Mouse (Mus musculus) liver, embryonic 13.5 days (tissue): ENCODE data around the gene Pacrg. TPM values are rescaled to one million over a fixed set of nuclear protein-coding genes. Genes with fewer than 3 reads are reported as not detected.

Source experiments
- ATAC-seq: fragments of 200-750 bp; cut with Nextera tagmentation; 2 replicates; pipeline ENCODE4 v1.8.0; 2017; ENCODE audit warnings: low read depth, mild to moderate bottlenecking, moderate number of reproducible peaks, moderate library complexity
- DNase-seq: peaks from one replicate; pipeline ENCODE4 v3.0.0; 2022
- H3K27ac ChIP-seq: fragments of 300-500 bp; sonication (generic); 2 replicates; pipeline ENCODE4 v1.5.1; 2015; ENCODE audit warnings: moderate library complexity, mild to moderate bottlenecking, inconsistent platforms
- H3K27me3 ChIP-seq: fragments of 300-500 bp; sonication (generic); 2 replicates; pipeline ENCODE4 v1.6.1; 2015; ENCODE audit warnings: mild to moderate bottlenecking, inconsistent platforms
- H3K36me3 ChIP-seq: fragments of 300-500 bp; sonication (generic); 2 replicates; pipeline ENCODE4 v1.6.1; 2015; ENCODE audit warnings: mild to moderate bottlenecking, inconsistent platforms
- H3K4me1 ChIP-seq: fragments of 300-500 bp; sonication (generic); replicated peaks from 2 replicates; pipeline ENCODE4 v1.6.1; 2015; ENCODE audit warnings: inconsistent platforms
- H3K4me2 ChIP-seq: fragments of 300-500 bp; sonication (generic); 2 replicates; pipeline ENCODE4 v1.6.1; 2015; ENCODE audit warnings: inconsistent platforms, mild to moderate bottlenecking, moderate library complexity
- H3K4me3 ChIP-seq: fragments of 300-500 bp; sonication (generic); replicated peaks from 2 replicates; pipeline ENCODE4 v1.5.1; 2015; ENCODE audit warnings: mild to moderate bottlenecking, inconsistent platforms
- H3K9ac ChIP-seq: fragments of 300-500 bp; sonication (generic); 2 replicates; pipeline ENCODE4 v1.6.1; 2015; ENCODE audit warnings: mild to moderate bottlenecking, inconsistent platforms
- H3K9me3 ChIP-seq: fragments of 300-500 bp; sonication (generic); replicated peaks from 2 replicates; pipeline ENCODE4 v1.6.1; 2016; ENCODE audit warnings: inconsistent platforms
- WGBS: fragments of 180-500 bp; shearing (Covaris S2); methylation state at CpG from one replicate; pipeline ENCODE4 v1.1.7; 2015; ENCODE audit not compliant: insufficient replicate concordance; 5-methylcytosine and 5-hydroxymethylcytosine counted together
- polyA plus RNA-seq: library from polyadenylated mRNA; unstranded; fragments of >200 nt; fragmentation: Nextera tagmentation; extraction: Ambion mirVana; gene quantifications from 2 replicates; pipeline ENCODE4 v1.2.1, GENCODE M21; 2015

The Pacrg gene
- polyA plus RNA-seq, 1 experiment from 2014 or later, result 0.07 TPM

DNA sequence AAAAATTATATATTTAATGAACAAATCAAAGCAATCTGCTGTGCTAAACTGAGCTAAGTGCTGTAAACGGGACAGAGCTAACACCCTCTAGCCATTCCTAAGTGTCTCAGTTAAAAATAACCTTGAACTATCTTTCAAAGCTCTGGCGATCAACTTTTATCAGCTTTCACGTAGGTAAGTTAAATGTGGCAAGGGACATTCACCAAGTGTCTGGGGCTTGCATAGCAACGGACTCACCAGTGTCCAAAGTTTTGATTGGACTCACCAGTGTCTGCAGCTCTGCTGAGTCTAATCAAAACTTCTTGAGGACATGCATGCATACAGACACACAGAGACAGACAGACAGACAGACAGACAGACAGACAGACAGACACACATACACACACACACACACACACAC lies 425.7 kb downstream of the Pacrg start:
- Histone ChIP-seq H3K27me3 (no peaks in the 10 kb centered on the region), H3K4me2 (no peak overlapping the region), H3K9ac (no peak overlapping the region), H3K4me1 (no peaks in the 10 kb centered on the region), H3K9me3 (no peaks in the 10 kb centered on the region), H3K36me3 (no peaks in the 10 kb centered on the region), H3K27ac (no peak overlapping the region), H3K4me3 (no peak overlapping the region)
- DNase-seq, result no peak
- no peak for ATAC-seq
- 52% methylated on average over 4 of the region's 4 CpGs for WGBS

DNA sequence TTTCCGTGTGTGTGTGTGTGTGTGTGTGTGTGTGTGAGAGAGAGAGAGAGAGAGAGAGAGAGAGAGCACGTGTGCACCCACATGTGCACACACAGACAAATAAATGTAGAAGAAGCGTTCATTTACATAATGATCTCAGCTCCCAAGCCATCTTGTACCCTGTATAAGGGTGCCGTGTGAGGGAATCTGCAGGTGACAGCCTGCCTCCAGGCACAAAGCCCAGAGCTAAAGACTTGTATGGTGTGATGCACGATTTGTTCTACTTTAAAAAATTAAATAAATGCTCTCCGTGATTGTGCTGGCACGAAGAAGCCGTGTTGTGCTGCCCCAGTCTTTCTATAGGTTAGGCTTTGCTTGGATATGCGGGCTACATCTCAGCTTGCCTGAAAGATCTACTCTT lies 426.2 kb downstream of the Pacrg start:
- Histone ChIP-seq H3K4me3 (no peak overlapping the region), H3K9ac (no peak overlapping the region), H3K27ac (no peak overlapping the region), H3K27me3 (no peaks in the 10 kb centered on the region), H3K4me1 (no peaks in the 10 kb centered on the region), H3K4me2 (no peak overlapping the region), H3K9me3 (no peaks in the 10 kb centered on the region), H3K36me3 (no peaks in the 10 kb centered on the region)
- 66% methylated on average over 9 of the region's 9 CpGs for WGBS
- DNase-seq, result no peak
- no peak for ATAC-seq

DNA sequence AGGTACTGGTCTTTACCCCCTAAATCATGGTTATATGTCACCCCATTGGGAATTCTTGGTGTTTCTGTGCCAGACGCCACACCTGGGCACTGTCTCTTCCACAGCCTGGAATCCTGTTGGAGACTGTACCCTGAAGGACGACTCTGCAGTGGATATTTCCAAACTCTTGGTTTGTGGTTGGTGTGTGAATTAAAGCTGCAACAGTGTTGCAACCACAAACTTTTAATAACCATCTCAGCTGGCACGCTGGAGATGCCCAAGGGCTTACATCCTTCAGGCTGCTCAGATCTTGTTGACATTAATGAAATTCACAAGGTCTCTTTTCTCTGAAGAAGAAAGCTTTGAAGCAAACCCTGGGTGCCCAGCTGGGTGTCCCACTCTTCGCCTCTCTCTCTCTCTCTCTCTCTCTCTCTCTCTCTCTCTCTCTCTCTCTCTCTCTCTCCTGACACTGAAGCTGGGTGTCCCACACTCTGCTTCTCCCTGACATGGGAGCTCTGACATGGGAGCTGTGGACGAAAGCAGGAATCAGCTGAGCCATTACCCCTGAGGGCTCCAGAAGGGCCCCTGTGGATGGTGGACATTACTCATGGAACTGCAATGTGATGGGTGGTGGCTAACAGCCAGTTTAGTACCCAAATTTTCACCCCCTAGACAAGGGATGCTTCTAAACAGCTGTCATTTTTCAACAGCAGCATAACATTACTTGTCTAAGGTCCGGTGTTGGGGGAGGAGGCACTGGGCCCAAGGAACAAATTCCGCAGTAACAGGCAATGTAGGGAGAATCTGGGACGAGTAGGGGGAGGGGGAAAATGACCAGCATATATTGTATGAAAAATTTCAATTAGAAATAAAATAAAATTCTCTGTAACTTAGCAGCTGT lies 429.3 kb downstream of the Pacrg start:
- ATAC-seq, result no peak
- H3K4me1 ChIP-seq, result no peaks in the 10 kb centered on the region
- no peak overlapping the region for H3K9ac ChIP-seq
- no peak for DNase-seq
- H3K9me3 ChIP-seq, result no peaks in the 10 kb centered on the region
- WGBS, result 56% methylated on average over 7 of the region's 8 CpGs
- H3K27me3 ChIP-seq, result no peaks in the 10 kb centered on the region
- H3K4me3 ChIP-seq, result no peak overlapping the region
- no peaks in the 10 kb centered on the region for H3K36me3 ChIP-seq
- H3K27ac ChIP-seq, result no peak overlapping the region
- H3K4me2 ChIP-seq, result no peak overlapping the region

DNA sequence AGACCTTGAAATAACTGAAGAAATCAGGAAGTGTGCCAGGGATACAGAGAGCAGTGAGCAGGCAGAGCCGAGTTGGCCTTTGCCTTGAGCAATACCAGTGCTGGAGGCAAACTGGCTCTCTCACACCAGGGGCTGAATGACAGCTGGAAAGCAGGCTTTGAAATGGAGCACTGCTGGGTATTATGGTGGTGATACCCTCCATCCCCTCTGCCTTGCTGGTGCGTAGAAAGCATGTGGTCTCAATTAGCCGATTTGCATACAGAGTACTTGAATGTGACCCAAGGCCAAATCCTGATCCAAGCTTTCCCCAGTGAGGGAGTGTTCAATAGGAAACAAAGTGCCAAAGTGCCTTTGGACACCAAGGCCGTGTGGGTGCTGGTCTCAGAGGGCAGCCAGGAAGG lies 431.4 kb downstream of the Pacrg start:
- Histone ChIP-seq H3K36me3 (no peaks in the 10 kb centered on the region), H3K9me3 (no peaks in the 10 kb centered on the region), H3K4me2 (no peak overlapping the region), H3K4me1 (no peaks in the 10 kb centered on the region), H3K27me3 (no peaks in the 10 kb centered on the region), H3K4me3 (no peak overlapping the region), H3K9ac (no peak overlapping the region), H3K27ac (no peak overlapping the region)
- 59% methylated on average over 4 of the region's 4 CpGs for WGBS
- no peak for DNase-seq
- ATAC-seq, result no peak

DNA sequence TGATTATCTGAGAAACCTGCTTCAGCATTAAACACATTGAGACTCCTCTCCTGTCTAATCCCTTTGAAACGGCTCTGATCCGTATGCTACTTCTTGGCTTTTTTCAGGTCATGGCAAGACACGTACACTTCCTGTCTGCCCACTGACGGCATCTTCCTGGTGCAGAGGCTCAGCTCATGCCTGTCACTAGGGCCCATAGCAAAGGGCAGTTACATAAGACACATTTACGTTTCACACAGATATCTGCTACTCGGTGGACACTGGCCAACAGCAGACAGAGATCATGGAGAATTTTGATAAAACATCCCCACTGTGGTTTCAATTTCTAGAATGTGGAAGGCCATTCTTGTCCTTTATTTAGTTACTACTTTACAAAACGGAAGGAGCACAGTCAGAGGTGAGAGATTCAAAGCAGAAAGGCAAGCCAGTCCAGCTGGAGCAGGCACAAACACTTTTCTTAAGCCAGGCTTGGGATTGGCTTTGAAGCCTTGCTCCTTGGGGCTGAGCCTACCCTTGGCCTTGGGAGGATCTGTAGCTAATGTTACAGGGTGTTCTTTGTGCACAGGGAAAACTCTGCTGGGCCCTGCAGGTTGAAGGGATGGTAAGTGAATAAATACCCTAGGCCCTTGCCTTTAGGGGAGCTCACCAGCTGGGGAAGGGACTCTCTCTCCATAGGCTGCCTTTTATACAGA lies 432.9 kb downstream of the Pacrg start:
- Histone ChIP-seq H3K4me2 (no peak overlapping the region), H3K27me3 (no peaks in the 10 kb centered on the region), H3K4me1 (no peaks in the 10 kb centered on the region), H3K4me3 (no peak overlapping the region), H3K27ac (no peak overlapping the region), H3K9ac (no peak overlapping the region), H3K36me3 (no peaks in the 10 kb centered on the region), H3K9me3 (no peaks in the 10 kb centered on the region)
- no peak for ATAC-seq
- WGBS, result 41% methylated on average over 7 of the region's 7 CpGs
- no peak for DNase-seq

DNA sequence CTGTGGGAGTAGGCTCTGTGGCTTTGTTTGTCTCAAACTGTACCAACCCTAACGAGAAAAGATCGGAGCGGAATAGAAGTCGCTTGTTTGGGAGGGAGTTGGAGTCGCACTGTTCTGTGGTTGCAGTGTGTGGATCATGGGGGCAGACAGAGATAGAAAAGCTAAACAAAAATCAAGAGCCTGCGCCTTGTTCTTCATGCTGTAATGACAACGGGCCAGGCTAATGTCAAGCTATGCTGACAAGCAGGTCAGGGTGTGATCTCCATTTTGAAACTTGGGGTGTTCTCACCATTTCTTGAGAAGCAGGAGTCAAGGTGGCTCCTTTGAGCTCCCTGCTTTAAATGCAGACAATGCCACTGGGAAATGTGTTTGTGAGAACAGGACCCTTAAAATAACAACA lies 433.8 kb downstream of the Pacrg start:
- Histone ChIP-seq H3K9me3 (no peaks in the 10 kb centered on the region), H3K27me3 (no peaks in the 10 kb centered on the region), H3K27ac (no peak overlapping the region), H3K36me3 (no peaks in the 10 kb centered on the region), H3K9ac (no peak overlapping the region), H3K4me2 (no peak overlapping the region), H3K4me1 (no peaks in the 10 kb centered on the region), H3K4me3 (no peak overlapping the region)
- WGBS, result 74% methylated on average over 7 of the region's 7 CpGs
- ATAC-seq, result no peak
- DNase-seq, result no peak

DNA sequence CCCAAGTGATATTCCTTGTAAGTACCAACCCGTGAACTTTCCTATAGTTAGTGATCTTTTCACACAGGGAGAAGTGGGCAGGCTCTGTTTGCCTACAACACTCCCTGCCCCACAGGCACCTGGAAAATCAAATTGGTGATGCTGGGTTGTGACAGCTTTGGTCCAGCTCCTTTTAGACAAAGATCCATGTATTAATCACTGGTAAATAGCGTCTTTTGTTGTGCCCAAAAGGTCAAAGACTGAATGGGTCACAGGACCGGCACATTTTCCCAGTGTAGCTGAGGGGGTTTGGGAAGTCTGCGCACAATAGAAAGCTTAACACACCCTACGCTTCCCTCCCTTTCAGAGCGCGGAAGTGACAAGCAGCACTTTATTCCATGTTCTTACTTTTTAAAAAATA lies 434.2 kb downstream of the Pacrg start:
- Histone ChIP-seq H3K4me3 (no peak overlapping the region), H3K9ac (no peak overlapping the region), H3K4me1 (no peaks in the 10 kb centered on the region), H3K36me3 (no peaks in the 10 kb centered on the region), H3K4me2 (no peak overlapping the region), H3K27me3 (no peaks in the 10 kb centered on the region), H3K9me3 (no peaks in the 10 kb centered on the region), H3K27ac (no peak overlapping the region)
- 72% methylated on average over 7 of the region's 7 CpGs for WGBS
- no peak for ATAC-seq
- DNase-seq, result no peak

DNA sequence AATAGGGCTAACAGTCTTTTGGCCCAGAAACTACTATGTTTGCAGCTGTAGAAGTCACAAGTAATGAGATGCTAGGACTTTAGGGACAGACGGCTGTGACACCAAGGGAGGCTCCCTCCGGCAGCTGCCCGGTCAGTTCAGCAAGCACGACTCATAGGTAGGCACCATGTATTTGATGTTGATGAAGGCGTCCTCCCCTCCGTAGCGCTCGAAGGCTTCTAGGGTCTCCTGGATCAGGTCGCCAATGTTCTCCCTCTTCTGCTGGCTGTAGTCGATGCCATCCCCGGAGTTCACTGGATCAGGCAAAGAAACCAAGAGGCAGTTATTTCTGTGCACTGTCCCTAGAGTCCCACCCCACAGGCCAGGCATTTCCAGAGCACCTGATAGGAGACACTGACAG lies 436.9 kb downstream of the Pacrg start:
- DNase-seq (no peak), ATAC-seq (no peak)
- no peaks in the 10 kb centered on the region for H3K27me3 ChIP-seq
- no peak overlapping the region for H3K9ac ChIP-seq
- H3K9me3 ChIP-seq, result no peaks in the 10 kb centered on the region
- H3K4me3 ChIP-seq, result no peak overlapping the region
- no peak overlapping the region for H3K27ac ChIP-seq
- H3K4me2 ChIP-seq, result no peak overlapping the region
- no peaks in the 10 kb centered on the region for H3K36me3 ChIP-seq
- H3K4me1 ChIP-seq, result 0 out of 2 replicates have a peak, but pooled peaks cover under 1% of the 10 kb centered on the region
- 84% methylated on average over 11 of the region's 11 CpGs for WGBS

DNA sequence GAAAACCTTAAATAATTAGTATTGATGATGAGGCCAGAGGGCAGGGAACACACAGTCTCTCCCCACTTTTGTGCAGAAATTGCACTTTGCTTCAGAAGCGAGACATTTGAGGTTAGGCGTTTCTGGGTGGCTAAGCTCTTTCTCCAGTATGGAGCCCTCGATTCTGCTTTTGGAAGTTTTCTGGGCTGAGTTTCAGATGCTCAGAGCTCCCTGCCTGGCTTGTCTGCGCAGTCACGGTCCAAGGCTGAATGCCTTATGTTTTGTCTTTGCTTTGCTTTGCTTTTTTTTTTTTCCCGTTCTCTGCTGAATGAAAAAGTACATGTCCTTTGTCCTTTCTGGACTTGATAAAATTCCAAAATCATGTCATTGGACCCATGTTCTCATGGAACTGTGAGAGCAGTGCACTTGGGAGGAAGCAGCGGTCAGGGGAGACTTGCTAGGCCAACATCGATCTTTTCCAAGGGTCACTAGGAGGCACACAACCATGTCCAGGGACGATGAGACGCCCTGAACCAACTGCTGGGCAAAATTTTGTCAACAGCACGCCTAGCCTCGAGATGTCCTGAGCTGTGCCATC lies 438.0 kb downstream of the Pacrg start:
- H3K4me3 ChIP-seq, result no peak overlapping the region
- DNase-seq (no peak), ATAC-seq (no peak)
- no peaks in the 10 kb centered on the region for H3K27me3 ChIP-seq
- no peaks in the 10 kb centered on the region for H3K36me3 ChIP-seq
- H3K4me2 ChIP-seq, result no peak overlapping the region
- H3K9me3 ChIP-seq, result no peaks in the 10 kb centered on the region
- peaks cover 11% of the 10 kb centered on the region for H3K4me1 ChIP-seq
- 75% methylated on average over 12 of the region's 12 CpGs for WGBS
- no peak overlapping the region for H3K27ac ChIP-seq
- H3K9ac ChIP-seq, result no peak overlapping the region

DNA sequence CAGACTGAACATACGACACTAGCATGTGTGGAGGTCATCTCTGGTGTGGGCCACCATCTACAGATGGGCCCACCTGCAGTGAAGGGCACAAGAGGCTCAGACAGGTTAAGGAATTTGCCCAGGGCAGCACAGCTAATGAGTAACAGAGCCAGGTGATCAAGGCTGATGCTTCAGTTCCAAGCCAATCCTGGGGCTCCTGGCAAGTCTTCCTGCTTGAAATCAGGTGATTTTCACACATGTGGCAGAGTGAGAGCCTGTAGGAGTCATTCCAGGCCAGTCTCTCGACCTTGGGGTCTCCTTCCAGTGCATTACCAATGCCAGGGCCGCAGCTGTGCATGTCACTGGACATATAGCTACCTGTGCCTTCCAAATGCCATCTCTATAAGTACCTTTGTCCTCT lies 438.6 kb downstream of the Pacrg start:
- no peaks in the 10 kb centered on the region for H3K27me3 ChIP-seq
- H3K4me3 ChIP-seq, result no peak overlapping the region
- no peak overlapping the region for H3K27ac ChIP-seq
- H3K9me3 ChIP-seq, result no peaks in the 10 kb centered on the region
- WGBS, result 49% methylated on average over 3 of the region's 3 CpGs
- H3K9ac ChIP-seq, result no peak overlapping the region
- H3K36me3 ChIP-seq, result no peaks in the 10 kb centered on the region
- DNase-seq, result no peak
- H3K4me1 ChIP-seq, result peaks cover 11% of the 10 kb centered on the region
- no peak overlapping the region for H3K4me2 ChIP-seq
- ATAC-seq, result no peak

DNA sequence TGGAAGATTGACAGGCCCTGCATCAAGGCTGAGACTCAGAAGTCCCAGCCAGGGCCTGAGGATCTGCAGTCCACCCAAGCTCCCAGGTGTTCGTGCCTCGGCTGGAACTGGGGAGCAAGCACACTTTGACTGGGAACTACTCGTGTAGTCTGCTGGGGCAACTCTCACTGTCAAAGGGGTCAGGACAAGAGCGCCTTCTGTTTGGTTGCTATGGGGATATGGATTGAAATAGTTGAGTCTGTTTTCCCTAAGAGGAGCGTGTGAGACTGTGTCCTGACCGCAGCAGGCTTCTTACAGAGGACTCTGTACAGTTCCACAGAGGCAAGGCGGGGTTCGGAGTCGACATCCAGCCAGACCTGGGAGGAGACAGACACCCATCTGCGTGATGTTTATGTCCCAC lies 440.4 kb downstream of the Pacrg start:
- ATAC-seq (no peak), DNase-seq (no peak)
- peaks cover 11% of the 10 kb centered on the region for H3K4me1 ChIP-seq
- H3K9me3 ChIP-seq, result no peaks in the 10 kb centered on the region
- H3K4me2 ChIP-seq, result no peak overlapping the region
- 61% methylated on average over 10 of the region's 10 CpGs for WGBS
- no peak overlapping the region for H3K4me3 ChIP-seq
- H3K9ac ChIP-seq, result no peak overlapping the region
- no peak overlapping the region for H3K27ac ChIP-seq
- no peaks in the 10 kb centered on the region for H3K27me3 ChIP-seq
- no peaks in the 10 kb centered on the region for H3K36me3 ChIP-seq
